ENCODE assay signal across 8 mouse cellular contexts in genomic region chr4:140647711-140648421, GRCm38 (mm10). TPM values are rescaled to one million over a fixed set of nuclear protein-coding genes. Genes with fewer than 3 reads are reported as not detected.
DNase-seq lines count a peak whose midpoint lies in the region; ATAC-seq lines count a peak whose summit lies in the region.

No protein-coding gene starts in this region.

- peaks cover 2% of the 10 kb centered on the region; the same call in 1 of the 2 replicates for H3K9me3 ChIP-seq in heart, embryonic 14.5 days (ENCODE audit: control insufficient read depth, low read length)
- no peaks in the 10 kb centered on the region for H3K9me3 ChIP-seq in liver, embryonic 13.5 days (replicated peaks)

- 0 out of 2 replicates have a peak, but pooled peaks have one; percentile 16 for ATAC-seq in heart, embryonic 14.5 days (ENCODE audit: insufficient number of reproducible peaks, insufficient read depth, low FRiP score, low read depth)
- 0 out of 2 replicates have a peak, but pooled peaks have one; percentile 15 for ATAC-seq in liver, embryonic 13.5 days (ENCODE audit: low read depth)

- H3K27me3 ChIP-seq in heart, embryonic 14.5 days (ENCODE audit: control insufficient read depth, insufficient read depth, low read length): no peaks in the 10 kb centered on the region
- peaks cover 43% of the 10 kb centered on the region for H3K27me3 ChIP-seq in liver, embryonic 13.5 days

- H3K27ac ChIP-seq in heart, embryonic 14.5 days (replicated peaks in 1 of 2; ENCODE audit: control insufficient read depth in 1 of 2, insufficient read depth in 1 of 2, low read depth in 2 of 2, low read length in 2 of 2): peak overlapping the region; percentile 81 to 90
- no peak overlapping the region for H3K27ac ChIP-seq in liver, embryonic 13.5 days

- 9% methylated on average over 12 of the region's 12 CpGs for WGBS in heart, embryonic 14.5 days
- WGBS in liver, embryonic 13.5 days (ENCODE audit: insufficient replicate concordance): 22% methylated on average over 12 of the region's 12 CpGs

- H3K4me3 ChIP-seq in heart, embryonic 14.5 days (ENCODE audit: control insufficient read depth in 1 of 2, insufficient read depth in 1 of 2, low read depth in 1 of 2, low read length in 2 of 2): peak overlapping the region; percentile 73 to 86
- peak overlapping the region; percentile 57 for H3K4me3 ChIP-seq in liver, embryonic 13.5 days (replicated peaks)

- no peaks in the 10 kb centered on the region for H3K36me3 ChIP-seq in heart, embryonic 14.5 days (ENCODE audit: control insufficient read depth, insufficient read depth, low read length)
- no peaks in the 10 kb centered on the region for H3K36me3 ChIP-seq in liver, embryonic 13.5 days

- H3K4me1 ChIP-seq in heart, embryonic 14.5 days (ENCODE audit: control insufficient read depth in 2 of 2, insufficient read depth in 2 of 2, low read length in 2 of 2): peaks cover 6 to 19% of the 10 kb centered on the region in 2 experiments; a peak in 3 of 4 replicates
- peaks cover 6% of the 10 kb centered on the region for H3K4me1 ChIP-seq in liver, embryonic 13.5 days (replicated peaks)

- intact Hi-C loops in left cerebral cortex, postnatal 25 days (cut with DNase I): no loop called here

- peak; percentile 51 for DNase-seq in right cerebral cortex, postnatal 4 days
- no peak for DNase-seq in right cerebral cortex, postnatal 14 days
- DNase-seq in cerebellum, postnatal 25 days: peak; percentile 87 to 89
- DNase-seq in liver, embryonic 13.5 days: no peak
- peak; percentile 70 for DNase-seq in retina, embryonic 14.5 days (ENCODE audit: low spot score)
- DNase-seq in left cerebral cortex, postnatal 25 days (ENCODE audit: low spot score in 2 of 2): no peak
- no peak for DNase-seq in ovary, postnatal 14 days (ENCODE audit: low spot score)

- peak overlapping the region; percentile 96 for H3K9ac ChIP-seq in heart, embryonic 14.5 days (ENCODE audit: low read length)
- H3K9ac ChIP-seq in liver, embryonic 13.5 days: peak overlapping the region; percentile 55

- H3K4me2 ChIP-seq in heart, embryonic 14.5 days (ENCODE audit: low read length): peak overlapping the region; percentile 83
- peak overlapping the region; percentile 55 for H3K4me2 ChIP-seq in liver, embryonic 13.5 days

RNA-seq across cellular contexts. Expression of gene Arhgef10l, which starts 17.9 kb away (rescaled TPM):
- 14.2 and 15.9 TPM in 2 replicates for polyA plus RNA-seq in heart, embryonic 14.5 days (2014; fragmentation: Nextera tagmentation; extraction: Ambion mirVana)
- polyA plus RNA-seq in liver, embryonic 13.5 days (2015; fragmentation: Nextera tagmentation; extraction: Ambion mirVana): 2.6 and 2.7 TPM in 2 replicates
- 10 to 100 TPM; 53.2 to 57.9 TPM for total RNA-seq in left cerebral cortex, postnatal 25 days (2021)

RNA-seq across cellular contexts. Expression of gene Rcc2, which starts 52.5 kb away (rescaled TPM):
- polyA plus RNA-seq in heart, embryonic 14.5 days (2014; fragmentation: Nextera tagmentation; extraction: Ambion mirVana): 15.1 and 16.1 TPM in 2 replicates
- 20.6 and 25.7 TPM in 2 replicates for polyA plus RNA-seq in liver, embryonic 13.5 days (2015; fragmentation: Nextera tagmentation; extraction: Ambion mirVana)
- total RNA-seq in left cerebral cortex, postnatal 25 days (2021): 10 to 100 TPM; 80.4 to 84.3 TPM

Comparison
In these comparisons a context has a peak if more than half of its experiments do, and no peak if none do; other contexts are left out.
1. DNase-seq: peak in right cerebral cortex, postnatal 4 days (single experiment), cerebellum, postnatal 25 days (2 of 2) and retina, embryonic 14.5 days (single experiment); none in right cerebral cortex, postnatal 14 days (single experiment), liver, embryonic 13.5 days (single experiment), left cerebral cortex, postnatal 25 days (0 of 2) and ovary, postnatal 14 days (single experiment).